Mouse (Mus musculus) intestine, postnatal 0 days (tissue): ENCODE results near the gene Zfp174. TPM values are rescaled to one million over a fixed set of nuclear protein-coding genes. Genes with fewer than 3 reads are reported as not detected.
A peak's percentile ranks its signal among the peaks of the same experiment; 100 is the strongest.
"Not testable (repeated sequence)": the region's sequence is repeated elsewhere in the genome, so short reads cannot be mapped to it uniquely, and the experiment has no call there.

Experiments used
- ATAC-seq: fragments of 200-750 bp; cut with Nextera tagmentation; 2 replicates; pipeline ENCODE4 v1.8.0; 2017; ENCODE audit warnings: mild to moderate bottlenecking, moderate TSS enrichment, moderate library complexity
- H3K27ac ChIP-seq: fragments of 300-500 bp; sonication (generic); 2 replicates; pipeline ENCODE4 v1.5.1; 2014; ENCODE audit warnings: mild to moderate bottlenecking, low read depth, low read length, moderate library complexity
- H3K27me3 ChIP-seq: fragments of 300-500 bp; sonication (generic); replicated peaks from 2 replicates; pipeline ENCODE4 v1.6.1; 2014; ENCODE audit warnings: low read length, mixed read lengths; ENCODE audit not compliant: control insufficient read depth, insufficient read depth
- H3K36me3 ChIP-seq: fragments of 300-500 bp; sonication (generic); 2 replicates; pipeline ENCODE4 v1.6.1; 2014; ENCODE audit warnings: mild to moderate bottlenecking, moderate library complexity; ENCODE audit not compliant: control insufficient read depth, insufficient read depth
- H3K4me1 ChIP-seq: fragments of 300-500 bp; sonication (generic); replicated peaks from 2 replicates; pipeline ENCODE4 v1.6.1; 2014; ENCODE audit warnings: antibody characterized with exemption, low read length, mixed read lengths; ENCODE audit not compliant: control insufficient read depth, insufficient read depth
- H3K4me2 ChIP-seq: fragments of 300-500 bp; sonication (generic); replicated peaks from 2 replicates; pipeline ENCODE4 v1.6.1; 2014; ENCODE audit warnings: low read depth, mild to moderate bottlenecking, moderate library complexity
- H3K4me3 ChIP-seq: fragments of 300-500 bp; sonication (generic); 2 replicates; pipeline ENCODE4 v1.5.1; 2014; ENCODE audit warnings: low read depth, low read length
- H3K9ac ChIP-seq: fragments of 300-500 bp; sonication (generic); 2 replicates; pipeline ENCODE4 v1.6.1; 2014; ENCODE audit warnings: mild to moderate bottlenecking, low read depth, low read length
- H3K9me3 ChIP-seq: fragments of 300-500 bp; sonication (generic); 2 replicates; pipeline ENCODE4 v1.6.1; 2016; ENCODE audit warnings: mixed run types; ENCODE audit not compliant: control insufficient read depth
- CTCF ChIP-seq: sonication (generic); IDR thresholded peaks from 2 replicates; pipeline ENCODE4 v1.5.1; 2016; ENCODE audit warnings: low read depth, mild to moderate bottlenecking, control low read depth, antibody characterized with exemption, moderate library complexity
- WGBS: fragments of 180-500 bp; shearing (Covaris S2); extraction: QIAGEN DNeasy Blood & Tissue Kit; methylation state at CpG from one replicate; pipeline ENCODE4 v1.1.7; 2014; 5-methylcytosine and 5-hydroxymethylcytosine counted together
- polyA plus RNA-seq: library from polyadenylated mRNA; unstranded; fragments of >200 nt; fragmentation: Nextera tagmentation; extraction: Ambion mirVana; gene quantifications from 2 replicates; pipeline ENCODE4 v1.2.1, GENCODE M21; 2015

Zfp174 gene
- 0.35 and 0.44 TPM in 2 replicates for polyA plus RNA-seq

DNA sequence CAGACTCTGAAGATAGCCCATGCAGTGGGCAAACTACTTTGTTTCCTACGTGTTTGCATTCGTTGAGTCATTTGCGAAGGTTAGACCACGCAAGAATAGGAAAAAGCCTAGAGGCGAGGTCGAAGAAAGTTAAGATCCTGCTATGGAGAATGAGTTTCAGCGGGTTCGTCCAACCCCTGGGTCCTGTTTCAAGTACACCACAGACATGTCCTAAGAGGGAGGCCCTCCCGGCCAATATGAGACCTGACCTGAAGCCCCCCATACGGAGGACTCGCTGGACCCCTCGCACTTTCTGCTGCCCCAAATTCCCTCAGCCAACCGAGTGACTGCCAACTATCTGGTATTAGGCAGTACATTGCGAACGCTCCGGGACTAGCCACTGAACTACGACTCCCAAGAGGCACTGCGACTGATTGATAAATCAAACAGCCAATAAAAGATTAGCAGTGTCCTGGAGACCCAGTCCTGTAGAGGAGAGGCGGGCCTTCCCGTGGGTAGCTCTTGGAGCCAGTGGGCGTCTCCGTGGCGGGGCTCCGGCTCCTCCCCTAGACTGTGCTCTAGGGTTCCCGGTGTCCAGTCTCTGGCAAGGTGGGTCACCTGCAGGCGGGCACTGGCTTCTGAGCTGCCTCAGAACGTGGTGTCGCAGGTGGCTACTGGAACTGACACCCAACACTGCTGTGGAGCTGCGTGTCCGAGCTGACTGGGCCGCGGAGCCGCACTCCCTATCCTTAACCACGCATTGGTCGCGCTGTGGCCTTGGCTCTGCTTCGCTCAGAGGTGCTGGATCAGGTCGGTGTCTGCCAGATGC lies at the start of gene Zfp174:
Zfp174 (plus strand) TSS at position 558 of the 808 bp plus-strand sequence.
- peak; percentile 98 for ATAC-seq
- 2% methylated on average over 38 of the region's 38 CpGs for WGBS
- no peaks in the 10 kb centered on the region for H3K27me3 ChIP-seq

GRCm38 (mm10) chr16:3808176-3808575 lies 38.9 kb upstream of the Zfp174 start:
- WGBS, result 80% methylated on average over 3 of the region's 3 CpGs

More for the DNA sequence above, at the start of gene Zfp174:
- no peaks in the 10 kb centered on the region for H3K4me1 ChIP-seq
- no peaks in the 10 kb centered on the region for H3K36me3 ChIP-seq
- no peaks in the 10 kb centered on the region for H3K9me3 ChIP-seq
- no peak for TF ChIP-seq CTCF
- peak within 1 kb of the TSS; percentile 74 for H3K4me2 ChIP-seq
- no peak within 1 kb of the TSS for H3K27ac ChIP-seq
- H3K9ac ChIP-seq, result peak within 1 kb of the TSS; percentile 63
- H3K4me3 ChIP-seq, result peak within 1 kb of the TSS; percentile 59

GRCm38 (mm10) chr16:3814667-3815066 lies 32.4 kb upstream of the Zfp174 start:
- H3K9ac ChIP-seq, H3K36me3 ChIP-seq, H3K27me3 ChIP-seq, H3K9me3 ChIP-seq, H3K27ac ChIP-seq, H3K4me3 ChIP-seq, H3K4me1 ChIP-seq, H3K4me2 ChIP-seq, ATAC-seq: not testable (repeated sequence)
- WGBS, result 77% methylated on average over 6 of the region's 6 CpGs

More at GRCm38 (mm10) chr16:3808176-3808575, 38.9 kb upstream of the Zfp174 start:
- TF ChIP-seq CTCF, result no peak
- Histone ChIP-seq H3K27ac (no peak overlapping the region), H3K9ac (no peak overlapping the region), H3K4me2 (no peak overlapping the region), H3K27me3 (no peaks in the 10 kb centered on the region), H3K4me3 (no peak overlapping the region), H3K4me1 (no peaks in the 10 kb centered on the region), H3K36me3 (no peaks in the 10 kb centered on the region), H3K9me3 (no peaks in the 10 kb centered on the region)
- ATAC-seq, result no peak

DNA sequence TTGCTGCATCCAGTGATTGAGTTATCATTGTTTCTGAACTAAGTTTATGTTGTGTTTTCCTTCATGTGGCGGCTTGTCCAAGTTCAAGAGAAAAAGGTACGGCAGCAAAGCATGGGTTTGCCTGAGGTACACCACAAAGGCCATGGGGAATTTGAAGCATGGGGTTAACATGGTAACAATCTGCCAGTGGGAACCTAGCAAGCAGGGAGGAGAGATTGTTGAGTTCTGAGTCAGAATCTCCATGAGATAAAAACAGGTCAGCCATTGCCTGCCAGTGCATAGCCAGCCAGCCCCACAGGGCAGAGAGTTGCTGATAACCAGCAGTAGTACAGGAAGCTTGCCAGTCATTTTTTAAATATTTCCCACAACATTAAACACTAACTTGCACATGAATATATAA lies 26.9 kb upstream of the Zfp174 start:
- WGBS, result 94% methylated on average over 2 of the region's 2 CpGs
- Histone ChIP-seq H3K27ac (no peak overlapping the region), H3K9me3 (0 out of 2 replicates have a peak, but pooled peaks cover 2% of the 10 kb centered on the region), H3K36me3 (no peaks in the 10 kb centered on the region), H3K4me2 (no peak overlapping the region), H3K4me1 (no peaks in the 10 kb centered on the region), H3K9ac (no peak overlapping the region), H3K27me3 (no peaks in the 10 kb centered on the region), H3K4me3 (no peak overlapping the region)
- TF ChIP-seq CTCF, result no peak
- ATAC-seq, result no peak

DNA sequence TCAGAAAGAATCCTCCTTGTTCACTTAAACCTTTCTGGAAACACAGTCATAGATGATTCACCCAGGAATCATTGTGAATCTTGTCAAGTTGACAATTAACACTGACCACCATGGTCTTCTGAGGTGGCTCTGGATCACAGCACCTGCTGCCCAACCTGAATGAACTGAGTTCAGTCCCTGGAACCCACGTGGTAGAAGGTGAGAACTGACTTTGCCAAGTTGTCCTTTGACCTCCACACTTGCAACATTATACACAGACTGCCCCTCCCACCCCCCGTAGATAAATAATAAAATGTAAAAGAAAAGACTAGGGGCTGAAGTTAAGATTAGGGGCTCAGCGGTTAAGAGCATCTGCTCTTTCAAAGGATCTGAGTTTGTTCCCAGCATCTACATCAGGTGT lies 19.0 kb upstream of the Zfp174 start:
- no peaks in the 10 kb centered on the region for H3K27me3 ChIP-seq
- H3K4me2 ChIP-seq, result no peak overlapping the region
- ATAC-seq, result no peak
- H3K9me3 ChIP-seq, result 0 out of 2 replicates have a peak, but pooled peaks cover 2% of the 10 kb centered on the region
- WGBS, result 52% methylated on average over 3 of the region's 3 CpGs
- H3K27ac ChIP-seq, result no peak overlapping the region
- no peaks in the 10 kb centered on the region for H3K4me1 ChIP-seq
- no peak overlapping the region for H3K4me3 ChIP-seq
- no peak for TF ChIP-seq CTCF
- H3K9ac ChIP-seq, result no peak overlapping the region
- H3K36me3 ChIP-seq, result no peaks in the 10 kb centered on the region

DNA sequence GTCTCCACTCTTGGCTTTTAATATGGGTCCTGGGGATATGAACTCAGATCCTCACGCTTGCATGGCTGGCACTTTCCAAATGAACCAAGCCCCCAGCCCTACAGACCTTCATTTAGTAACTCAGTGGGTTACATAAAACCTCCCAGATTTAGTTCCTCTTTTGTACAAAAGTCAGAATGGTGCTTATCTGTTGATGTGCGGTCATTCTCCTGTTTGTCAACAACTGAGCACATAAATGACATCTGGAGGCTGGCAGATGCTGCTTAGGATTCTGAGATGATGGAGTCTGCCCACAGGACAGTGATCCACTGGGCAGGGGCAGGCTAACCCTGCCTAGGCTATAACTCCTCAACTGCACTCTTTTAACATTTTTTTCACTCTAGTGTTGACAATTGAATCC lies 17.3 kb upstream of the Zfp174 start:
- 87% methylated on average over 2 of the region's 2 CpGs for WGBS
- ATAC-seq, result no peak
- no peak for TF ChIP-seq CTCF
- Histone ChIP-seq H3K27ac (no peak overlapping the region), H3K36me3 (no peaks in the 10 kb centered on the region), H3K27me3 (no peaks in the 10 kb centered on the region), H3K9ac (no peak overlapping the region), H3K4me3 (no peak overlapping the region), H3K9me3 (0 out of 2 replicates have a peak, but pooled peaks cover 2% of the 10 kb centered on the region), H3K4me1 (no peaks in the 10 kb centered on the region), H3K4me2 (no peak overlapping the region)
